Comparison of ENCODE assay signal across 7 mouse cellular contexts in genomic region chr4:132345843-132346212, GRCm38 (mm10). TPM values are rescaled to one million over a fixed set of nuclear protein-coding genes. Genes with fewer than 3 reads are reported as not detected.
DNase-seq lines count a peak whose midpoint lies in the region; ATAC-seq and TF ChIP-seq lines count a peak whose summit lies in the region.

No protein-coding gene starts in this region.

- peak overlapping the region; percentile 86 for H3K4me3 ChIP-seq in lung, embryonic 14.5 days (ENCODE audit: low read depth, low read length)
- peak overlapping the region; percentile 78 for H3K4me3 ChIP-seq in forebrain, embryonic 14.5 days (ENCODE audit: low read depth, low read length)
- peak overlapping the region; percentile 62 for H3K4me3 ChIP-seq in limb, embryonic 15.5 days
- peak overlapping the region; percentile 87 for H3K4me3 ChIP-seq in stomach, embryonic 15.5 days (replicated peaks)

- H3K9ac ChIP-seq in lung, embryonic 14.5 days = peak overlapping the region; percentile 90; the same call in 1 of the 2 replicates
- no peak overlapping the region; the same call in none of the 2 replicates for H3K9ac ChIP-seq in forebrain, embryonic 14.5 days (ENCODE audit: low read length)
- no peak overlapping the region for H3K9ac ChIP-seq in limb, embryonic 15.5 days
- H3K9ac ChIP-seq in stomach, embryonic 15.5 days = no peak overlapping the region

- H3K9me3 ChIP-seq in lung, embryonic 14.5 days (ENCODE audit: low read depth, low read length) = no peaks in the 10 kb centered on the region
- H3K9me3 ChIP-seq in forebrain, embryonic 14.5 days (replicated peaks; ENCODE audit: control insufficient read depth, low read length) = no peaks in the 10 kb centered on the region
- H3K9me3 ChIP-seq in limb, embryonic 15.5 days = no peaks in the 10 kb centered on the region
- H3K9me3 ChIP-seq in stomach, embryonic 15.5 days = no peaks in the 10 kb centered on the region

- ATAC-seq in lung, embryonic 14.5 days (ENCODE audit: insufficient read depth) = peak; percentile 16; the same call in 1 of the 2 replicates
- ATAC-seq in forebrain, embryonic 14.5 days = peak; percentile 44
- no peak for ATAC-seq in limb, embryonic 15.5 days (ENCODE audit: insufficient number of reproducible peaks, low FRiP score, low TSS enrichment, low read depth)
- ATAC-seq in stomach, embryonic 15.5 days (ENCODE audit: insufficient read depth, low FRiP score, low read depth) = no peak

- H3K27me3 ChIP-seq in lung, embryonic 14.5 days (ENCODE audit: insufficient read depth, low read length) = no peaks in the 10 kb centered on the region
- H3K27me3 ChIP-seq in forebrain, embryonic 14.5 days (replicated peaks; ENCODE audit: control insufficient read depth, insufficient read depth, low read length) = no peaks in the 10 kb centered on the region
- H3K27me3 ChIP-seq in limb, embryonic 15.5 days = no peaks in the 10 kb centered on the region
- H3K27me3 ChIP-seq in stomach, embryonic 15.5 days (replicated peaks) = no peaks in the 10 kb centered on the region

- H3K36me3 ChIP-seq in lung, embryonic 14.5 days (ENCODE audit: insufficient read depth) = peaks cover 4% of the 10 kb centered on the region
- H3K36me3 ChIP-seq in forebrain, embryonic 14.5 days (ENCODE audit: control insufficient read depth, insufficient read depth, low read length) = peaks cover 1% of the 10 kb centered on the region; the same call in 1 of the 2 replicates
- H3K36me3 ChIP-seq in limb, embryonic 15.5 days = peaks cover 8% of the 10 kb centered on the region; the same call in 1 of the 2 replicates
- H3K36me3 ChIP-seq in stomach, embryonic 15.5 days = no peaks in the 10 kb centered on the region

- WGBS in lung, embryonic 14.5 days = 43% methylated on average over 5 of the region's 5 CpGs
- 42% methylated on average over 5 of the region's 5 CpGs for WGBS in forebrain, embryonic 14.5 days
- WGBS in limb, embryonic 15.5 days = 47% methylated on average over 5 of the region's 5 CpGs
- 43% methylated on average over 5 of the region's 5 CpGs for WGBS in stomach, embryonic 15.5 days

- peak overlapping the region; percentile 87 for H3K4me2 ChIP-seq in lung, embryonic 14.5 days
- peak overlapping the region; percentile 93 for H3K4me2 ChIP-seq in forebrain, embryonic 14.5 days (ENCODE audit: low read length)
- H3K4me2 ChIP-seq in limb, embryonic 15.5 days = no peak overlapping the region
- H3K4me2 ChIP-seq in stomach, embryonic 15.5 days = peak overlapping the region; percentile 92; the same call in 1 of the 2 replicates

- H3K4me1 ChIP-seq in lung, embryonic 14.5 days (ENCODE audit: insufficient read depth) = peaks cover 9% of the 10 kb centered on the region; the same call in 1 of the 2 replicates
- H3K4me1 ChIP-seq in forebrain, embryonic 14.5 days (ENCODE audit: control insufficient read depth, insufficient read depth, low read length) = peaks cover 10% of the 10 kb centered on the region; the same call in 1 of the 2 replicates
- peaks cover 22% of the 10 kb centered on the region for H3K4me1 ChIP-seq in limb, embryonic 15.5 days
- H3K4me1 ChIP-seq in stomach, embryonic 15.5 days = peaks cover 15% of the 10 kb centered on the region

- no peak for DNase-seq in lung, embryonic 14.5 days
- no peak for DNase-seq in lung, postnatal 36 days
- no peak for DNase-seq in forebrain, embryonic 14.5 days (ENCODE audit: low spot score)
- DNase-seq in embryo, embryonic 9.5 days (ENCODE audit: extremely low spot score) = no peak
- DNase-seq in cerebellum, postnatal 4 days (ENCODE audit: low spot score in 2 of 2) = no peak

- H3K27ac ChIP-seq in lung, embryonic 14.5 days (ENCODE audit: low read depth) = no peak overlapping the region
- H3K27ac ChIP-seq in forebrain, embryonic 14.5 days (ENCODE audit: low read depth, low read length) = no peak overlapping the region
- H3K27ac ChIP-seq in limb, embryonic 15.5 days = no peak overlapping the region
- H3K27ac ChIP-seq in stomach, embryonic 15.5 days = 0 out of 2 replicates have a peak overlapping the region, but pooled peaks have one; percentile 28

- no peak for TF ChIP-seq CTCF in lung, embryonic 14.5 days (IDR thresholded peaks at IDR 0.05; ENCODE audit: low read depth)

RNA-seq across cellular contexts. Expression of gene Rcc1, which starts 7.6 kb away (rescaled TPM):
- 67.5 and 77.0 TPM in 2 replicates for polyA plus RNA-seq in lung, embryonic 14.5 days (2014; fragmentation: Nextera tagmentation; extraction: Ambion mirVana)
- 42.2 and 42.4 TPM in 2 replicates for polyA plus RNA-seq in forebrain, embryonic 14.5 days (2014; fragmentation: Nextera tagmentation; extraction: Ambion mirVana)
- polyA plus RNA-seq in limb, embryonic 15.5 days (2015; fragmentation: Nextera tagmentation; extraction: Ambion mirVana) = 66.2 and 70.1 TPM in 2 replicates
- 68.5 and 74.6 TPM in 2 replicates for polyA plus RNA-seq in stomach, embryonic 15.5 days (2015; fragmentation: Nextera tagmentation; extraction: Ambion mirVana)

RNA-seq across cellular contexts. Expression of gene Trnau1ap, which starts 16.5 kb away (rescaled TPM):
- 69.9 and 71.8 TPM in 2 replicates for polyA plus RNA-seq in lung, embryonic 14.5 days (2014; fragmentation: Nextera tagmentation; extraction: Ambion mirVana)
- polyA plus RNA-seq in forebrain, embryonic 14.5 days (2014; fragmentation: Nextera tagmentation; extraction: Ambion mirVana) = 87.3 and 97.9 TPM in 2 replicates
- polyA plus RNA-seq in limb, embryonic 15.5 days (2015; fragmentation: Nextera tagmentation; extraction: Ambion mirVana) = 61.4 and 68.3 TPM in 2 replicates
- polyA plus RNA-seq in stomach, embryonic 15.5 days (2015; fragmentation: Nextera tagmentation; extraction: Ambion mirVana) = 67.4 and 68.2 TPM in 2 replicates

RNA-seq across cellular contexts. Expression of gene Rab42, which starts 42.6 kb away (rescaled TPM):
- polyA plus RNA-seq in lung, embryonic 14.5 days (2014; fragmentation: Nextera tagmentation; extraction: Ambion mirVana) = 1.2 and 1.9 TPM in 2 replicates
- polyA plus RNA-seq in forebrain, embryonic 14.5 days (2014; fragmentation: Nextera tagmentation; extraction: Ambion mirVana) = 0.30 and 0.79 TPM in 2 replicates
- polyA plus RNA-seq in limb, embryonic 15.5 days (2015; fragmentation: Nextera tagmentation; extraction: Ambion mirVana) = 1.8 and 2.7 TPM in 2 replicates
- polyA plus RNA-seq in stomach, embryonic 15.5 days (2015; fragmentation: Nextera tagmentation; extraction: Ambion mirVana) = 1.8 and 2.4 TPM in 2 replicates

Comparison
In these comparisons a context has a peak if more than half of its experiments do, and no peak if none do; other contexts are left out.
1. ATAC-seq: peak in lung, embryonic 14.5 days (single experiment) and forebrain, embryonic 14.5 days (single experiment); none in limb, embryonic 15.5 days (single experiment) and stomach, embryonic 15.5 days (single experiment).
2. Peak in every context shown above with its lines, with median percentiles within 50 percentile points of each other: H3K4me3 ChIP-seq.